Mouse (Mus musculus) megakaryocyte, embryonic 14.5 days (primary cell): ENCODE data around the gene Cfap299.

Experiments
- FLI1 ChIP-seq: IDR thresholded peaks from 2 replicates; pipeline ENCODE4 v1.6.1; 2012; ENCODE audit warnings: low read length, inconsistent platforms, mixed read lengths
- GATA1 ChIP-seq: IDR thresholded peaks from 3 replicates; pipeline ENCODE4 v1.6.1; 2012; ENCODE audit warnings: mixed read lengths, low read length, inconsistent platforms, borderline replicate concordance

DNA sequence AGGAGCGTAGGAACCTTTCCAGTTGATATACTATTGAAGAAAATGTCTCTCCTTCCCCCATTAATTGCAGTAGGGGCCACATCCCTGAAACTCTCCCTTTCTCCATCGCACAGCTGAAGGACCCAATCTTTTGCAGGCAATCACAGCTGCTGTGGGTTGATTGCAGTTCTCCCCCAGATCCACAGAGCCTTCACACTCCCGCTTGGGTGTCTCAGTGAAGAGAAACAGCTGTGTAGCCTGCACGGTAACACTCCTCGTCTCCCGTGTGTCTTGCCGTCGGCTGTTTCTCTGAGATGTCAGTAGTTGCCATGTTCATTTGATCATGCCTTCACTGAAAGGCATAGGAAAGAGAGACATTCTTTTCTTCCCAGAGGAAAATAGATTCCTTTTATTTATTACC lies 148.2 kb downstream of the Cfap299 start:
- TF ChIP-seq GATA1 (no peak), FLI1 (no peak)
